Mouse (Mus musculus) hindbrain, postnatal 0 days (tissue): Measurements from ENCODE around the gene Gm42372. TPM values are rescaled to one million over a fixed set of nuclear protein-coding genes. Genes with fewer than 3 reads are reported as not detected.

Source experiments
- ATAC-seq: fragments of 200-750 bp; cut with Nextera tagmentation; 2 replicates; pipeline ENCODE4 v1.8.0; 2017; ENCODE audit warnings: mild to moderate bottlenecking, moderate TSS enrichment, moderate library complexity
- DNase-seq: peaks from one replicate; pipeline ENCODE4 v3.0.0-alpha.2; 2015; ENCODE audit warnings: low spot score
- H3K27ac ChIP-seq: fragments of 300-500 bp; sonication (generic); 2 replicates; pipeline ENCODE4 v1.5.1; 2014; ENCODE audit warnings: mild to moderate bottlenecking
- H3K27me3 ChIP-seq: fragments of 300-500 bp; sonication (generic); 2 replicates; pipeline ENCODE4 v1.6.1; 2014; ENCODE audit warnings: low read length, mixed read lengths; ENCODE audit not compliant: insufficient read depth
- H3K36me3 ChIP-seq: fragments of 300-500 bp; sonication (generic); 2 replicates; pipeline ENCODE4 v1.6.1; 2014; ENCODE audit warnings: low read length, mixed read lengths; ENCODE audit not compliant: insufficient read depth
- H3K4me1 ChIP-seq: fragments of 300-500 bp; sonication (generic); 2 replicates; pipeline ENCODE4 v1.6.1; 2014; ENCODE audit warnings: antibody characterized with exemption, low read length, mixed read lengths; ENCODE audit not compliant: insufficient read depth
- H3K4me2 ChIP-seq: fragments of 300-500 bp; sonication (generic); 2 replicates; pipeline ENCODE4 v1.6.1; 2014; ENCODE audit warnings: low read depth, mild to moderate bottlenecking, low read length, moderate library complexity, mixed read lengths
- H3K4me3 ChIP-seq: fragments of 300-500 bp; sonication (generic); 2 replicates; pipeline ENCODE4 v1.5.1; 2014; ENCODE audit warnings: low read length
- H3K9ac ChIP-seq: fragments of 300-500 bp; sonication (generic); replicated peaks from 2 replicates; pipeline ENCODE4 v1.6.1; 2014; ENCODE audit warnings: mild to moderate bottlenecking, low read length, moderate library complexity, mixed read lengths
- H3K9me3 ChIP-seq: fragments of 300-500 bp; sonication (generic); 2 replicates; pipeline ENCODE4 v1.6.1; 2016; ENCODE audit warnings: low read length, mixed read lengths
- CTCF ChIP-seq: IDR thresholded peaks from 2 replicates; pipeline ENCODE4 v1.5.1; 2016; ENCODE audit warnings: antibody characterized with exemption, control low read depth, low read depth
- WGBS: fragments of 180-500 bp; shearing (Covaris S2); extraction: QIAGEN DNeasy Blood & Tissue Kit; methylation state at CpG from one replicate; pipeline ENCODE4 v1.1.7; 2014; 5-methylcytosine and 5-hydroxymethylcytosine counted together
- polyA plus RNA-seq: library from polyadenylated mRNA; unstranded; fragments of >200 nt; fragmentation: Nextera tagmentation; extraction: Ambion mirVana; gene quantifications from 2 replicates; pipeline ENCODE4 v1.2.1, GENCODE M21; 2015
- total RNA-seq: library from RNA; depleted of rRNA; stranded (reverse); fragments of >200 nt; gene quantifications from 2 replicates; pipeline ENCODE4 v1.2.3, GENCODE M21; 2014; rRNA removed

The Gm42372 gene
- total RNA-seq (36.9 and 41.7 TPM in 2 replicates), polyA plus RNA-seq (8.2 and 8.9 TPM in 2 replicates)

DNA sequence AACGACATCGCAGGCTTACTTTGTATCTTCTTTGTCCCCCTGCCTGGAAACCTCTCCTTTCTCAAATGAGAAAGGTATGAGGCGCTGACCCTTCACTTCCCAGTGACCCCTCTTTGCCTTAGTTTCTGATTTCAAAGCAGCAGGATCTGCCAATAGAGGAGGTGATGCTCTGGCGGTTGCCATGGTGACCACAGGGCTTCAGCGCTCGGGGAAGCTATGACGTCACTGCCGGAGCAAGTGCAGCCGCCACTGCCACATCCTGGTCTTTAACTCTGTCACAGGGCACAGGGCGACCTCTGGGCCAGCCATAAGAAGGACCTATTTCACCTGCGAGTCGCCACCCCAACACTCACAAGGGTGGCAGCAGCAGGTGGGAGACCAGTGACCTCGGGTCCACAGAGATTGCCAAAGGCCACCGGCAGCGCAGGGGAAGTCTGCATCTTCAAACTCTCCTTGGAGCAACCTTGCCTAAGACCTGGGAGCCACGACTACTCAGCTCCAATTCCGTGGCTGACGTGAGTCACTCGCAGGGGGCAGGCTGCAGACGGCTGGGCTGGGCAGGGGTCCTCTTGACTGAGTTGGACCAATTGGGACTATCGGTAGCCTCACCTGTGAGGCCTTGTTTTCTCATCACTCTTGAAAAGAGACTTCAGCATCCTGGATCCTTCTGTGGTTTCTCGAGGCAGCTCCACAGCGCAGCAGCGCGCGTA is at the start of gene Gm42372:
Gm42372 (plus strand) TSS at position 228 of the 710 bp plus-strand sequence.
- H3K27me3 ChIP-seq: no peaks in the 10 kb centered on the region
- ATAC-seq: peak; percentile 89
- H3K9me3 ChIP-seq: no peaks in the 10 kb centered on the region
- DNase-seq: peak; percentile 95
- H3K4me2 ChIP-seq: peak within 1 kb of the TSS; percentile 73
- peak within 1 kb of the TSS; percentile 59 for H3K9ac ChIP-seq
- H3K4me3 ChIP-seq: peak within 1 kb of the TSS; percentile 40
- H3K27ac ChIP-seq: peak within 1 kb of the TSS; percentile 73
- H3K36me3 ChIP-seq: no peaks in the 10 kb centered on the region
- H3K4me1 ChIP-seq: peaks cover 5% of the 10 kb centered on the region
- WGBS: 16% methylated on average over 26 of the region's 26 CpGs
- no peak for TF ChIP-seq CTCF

GRCm38 (mm10) chr7:16937312-16937711 is 45.6 kb upstream of the Gm42372 start:
- ATAC-seq (no peak), DNase-seq (no peak)
- 46% methylated on average over 4 of the region's 4 CpGs for WGBS
- H3K27ac ChIP-seq: no peak overlapping the region
- no peak overlapping the region for H3K4me2 ChIP-seq
- peaks cover 14% of the 10 kb centered on the region for H3K4me1 ChIP-seq
- TF ChIP-seq CTCF: peak; percentile 57
- H3K9me3 ChIP-seq: no peaks in the 10 kb centered on the region
- no peaks in the 10 kb centered on the region for H3K27me3 ChIP-seq
- no peak overlapping the region for H3K4me3 ChIP-seq
- H3K36me3 ChIP-seq: no peaks in the 10 kb centered on the region
- no peak overlapping the region for H3K9ac ChIP-seq

DNA sequence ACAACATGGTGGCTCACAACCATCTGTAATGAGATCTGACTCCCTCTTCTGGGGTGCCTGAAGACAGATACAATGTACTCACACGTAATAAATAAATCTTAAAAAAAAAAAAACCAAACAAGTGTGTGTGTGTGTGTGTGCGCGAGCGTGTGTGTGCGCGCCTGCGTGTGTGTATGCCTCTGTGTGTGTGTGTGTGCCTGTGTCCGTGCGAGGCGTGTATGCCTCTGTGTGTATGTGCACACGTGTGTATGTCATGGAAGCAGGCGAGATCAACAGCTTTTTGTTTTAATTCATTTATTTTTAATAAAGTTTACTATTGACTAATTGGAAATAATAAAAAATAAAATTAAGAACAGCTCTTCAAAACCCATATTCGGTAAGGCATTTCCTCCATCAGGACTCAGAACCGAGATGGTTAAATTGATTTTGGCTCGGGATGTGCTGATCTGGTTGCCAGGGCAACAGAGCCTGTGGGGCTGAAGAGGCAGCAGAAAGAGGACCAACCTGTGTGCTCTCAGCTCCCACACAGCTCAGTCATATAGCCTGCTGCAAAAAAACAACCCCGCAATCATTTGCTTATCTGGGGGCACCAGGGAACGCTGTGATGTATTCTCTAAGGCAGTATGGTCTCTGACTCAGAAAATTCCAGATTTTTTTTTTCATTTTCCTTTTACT is 44.6 kb upstream of the Gm42372 start:
- 53% methylated on average over 17 of the region's 17 CpGs for WGBS
- peak; percentile 87 for ATAC-seq
- Histone ChIP-seq H3K4me1 (peaks cover 10% of the 10 kb centered on the region), H3K9me3 (no peaks in the 10 kb centered on the region), H3K27ac (peak overlapping the region; percentile 67), H3K27me3 (no peaks in the 10 kb centered on the region), H3K36me3 (no peaks in the 10 kb centered on the region), H3K9ac (no peak overlapping the region), H3K4me3 (0 out of 2 replicates have a peak overlapping the region, but pooled peaks have one; percentile 4), H3K4me2 (no peak overlapping the region)
- TF ChIP-seq CTCF: no peak
- DNase-seq: peak; percentile 93

DNA sequence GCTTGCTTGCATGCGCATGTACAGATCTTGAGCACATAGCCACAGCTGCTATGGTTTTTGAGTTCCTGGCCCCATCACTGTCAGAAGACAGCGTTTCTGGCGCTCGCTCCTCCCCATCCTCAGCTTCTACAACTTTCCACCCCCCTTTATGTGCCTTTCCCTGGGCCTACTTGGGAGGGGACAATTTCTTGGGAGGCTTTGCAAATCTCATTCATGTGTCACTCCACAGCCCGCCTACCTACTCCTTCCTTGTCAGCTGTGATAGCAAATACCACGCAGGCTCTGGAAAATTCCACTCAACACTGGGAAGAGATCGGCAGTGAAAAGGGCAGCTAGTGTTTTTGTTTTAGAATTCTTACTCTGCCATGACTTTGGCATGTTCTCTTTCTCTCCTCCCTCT is 42.6 kb upstream of the Gm42372 start:
- ATAC-seq (no peak), DNase-seq (peak; percentile 46)
- H3K4me3 ChIP-seq: no peak overlapping the region
- TF ChIP-seq CTCF: no peak
- H3K27ac ChIP-seq: peak overlapping the region; percentile 74; the same call in 1 of the 2 replicates
- 0 out of 2 replicates have a peak overlapping the region, but pooled peaks have one; percentile 28 for H3K9ac ChIP-seq
- 27% methylated on average over 7 of the region's 7 CpGs for WGBS
- H3K4me1 ChIP-seq: peaks cover 19% of the 10 kb centered on the region
- no peaks in the 10 kb centered on the region for H3K36me3 ChIP-seq
- no peaks in the 10 kb centered on the region for H3K27me3 ChIP-seq
- H3K9me3 ChIP-seq: no peaks in the 10 kb centered on the region
- H3K4me2 ChIP-seq: no peak overlapping the region

DNA sequence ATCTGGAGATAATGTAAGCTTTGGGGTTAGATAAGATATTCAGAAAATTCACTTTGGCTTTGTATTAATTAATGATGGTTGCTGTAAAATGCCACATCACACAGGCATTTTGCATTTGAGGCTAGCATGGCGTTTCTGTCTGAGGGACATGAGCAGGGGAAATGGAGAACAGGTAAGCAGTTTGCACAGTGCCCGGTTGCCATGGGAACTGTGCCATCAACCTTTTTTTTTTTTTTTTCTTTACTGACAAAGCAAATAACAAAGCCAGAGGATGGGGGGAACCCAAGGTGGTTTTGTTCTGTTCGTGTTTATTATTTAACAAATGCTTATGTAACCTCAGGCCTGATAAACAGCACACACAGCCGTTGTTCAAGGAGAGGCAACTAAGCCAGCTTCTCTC is 40.0 kb upstream of the Gm42372 start:
- DNase-seq: peak; percentile 68
- Histone ChIP-seq H3K27ac (peak overlapping the region; percentile 91), H3K9me3 (no peaks in the 10 kb centered on the region), H3K4me2 (no peak overlapping the region), H3K4me1 (peaks cover 27% of the 10 kb centered on the region), H3K4me3 (no peak overlapping the region), H3K27me3 (no peaks in the 10 kb centered on the region), H3K9ac (no peak overlapping the region), H3K36me3 (no peaks in the 10 kb centered on the region)
- no peak for ATAC-seq
- WGBS: 27% methylated on average over 4 of the region's 4 CpGs
- TF ChIP-seq CTCF: no peak

DNA sequence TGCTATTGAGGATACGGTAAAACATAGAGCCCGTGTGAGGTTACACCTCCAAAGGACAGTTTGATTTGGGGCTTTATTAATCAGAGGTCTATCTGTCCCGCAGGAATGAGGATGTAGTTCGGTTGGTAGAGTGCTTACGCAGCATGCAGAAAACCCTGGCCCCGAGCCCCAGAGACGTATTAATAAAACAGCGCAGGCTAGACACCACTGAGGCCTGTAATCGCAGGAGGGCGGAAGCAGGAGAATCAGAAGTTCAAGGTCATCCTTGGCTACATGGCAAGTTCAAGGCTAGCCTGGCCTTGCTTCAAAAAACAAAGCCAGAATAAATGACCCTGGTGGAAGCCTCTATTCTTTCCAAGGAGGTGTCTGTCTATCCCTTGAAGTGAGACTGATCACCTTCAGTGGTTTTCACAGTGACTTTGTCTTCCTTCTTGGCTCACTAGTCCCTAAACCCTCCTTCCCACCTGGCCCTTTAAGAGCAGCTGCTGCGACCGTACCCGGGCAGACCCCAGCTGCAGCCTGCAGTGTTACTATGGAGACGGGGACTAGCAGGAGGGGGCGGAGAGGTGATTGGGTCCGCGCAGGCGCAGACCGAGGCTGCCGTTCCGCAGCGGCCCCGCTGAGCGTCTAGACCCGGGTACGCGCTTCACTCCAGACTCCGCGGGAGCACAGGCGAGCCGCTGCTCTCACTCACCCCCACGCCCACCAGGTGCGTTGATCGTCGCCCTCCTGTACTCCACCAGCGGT is 38.7 kb upstream of the Gm42372 start, which contains the start of gene Pnmal2:
Pnmal2 (plus strand) TSS at position 622 of the 747 bp plus-strand sequence.
- peak; percentile 97 for DNase-seq
- no peak for TF ChIP-seq CTCF
- peak within 1 kb of the TSS; percentile 91 for H3K27ac ChIP-seq
- peaks cover 38% of the 10 kb centered on the region for H3K4me1 ChIP-seq
- peak within 1 kb of the TSS; percentile 96 for H3K4me2 ChIP-seq
- H3K36me3 ChIP-seq: no peaks in the 10 kb centered on the region
- ATAC-seq: peak; percentile 87
- H3K9ac ChIP-seq: peak within 1 kb of the TSS; percentile 72
- no peaks in the 10 kb centered on the region for H3K27me3 ChIP-seq
- 7% methylated on average over 36 of the region's 36 CpGs for WGBS
- H3K9me3 ChIP-seq: no peaks in the 10 kb centered on the region
- peak within 1 kb of the TSS; percentile 64 for H3K4me3 ChIP-seq
